Mouse (Mus musculus): ENCODE results near the gene Dlgap1.

- TF ChIP-seq POLR2A (IDR thresholded peaks at IDR 0.05; ENCODE audit: low read depth, low read length) (no peak), CTCF (IDR thresholded peaks at IDR 0.05; ENCODE audit: borderline replicate concordance, insufficient read depth, low read length) (no peak)
These were observed 477.6 kb downstream of the Dlgap1 start for GRCm38 (mm10) chr17:70446451-70446850.

All from embryonic fibroblast, embryonic 13.5 days (primary cell).